Mouse (Mus musculus): ENCODE results near the gene Def6. TPM values are rescaled to one million over a fixed set of nuclear protein-coding genes. Genes with fewer than 3 reads are reported as not detected.
"Not testable (repeated sequence)": the region's sequence is repeated elsewhere in the genome, so short reads cannot be mapped to it uniquely, and the experiment has no call there.

Gene Def6
- polyA plus RNA-seq, 1 experiment from 2014 or later: 2.4 TPM

DNA sequence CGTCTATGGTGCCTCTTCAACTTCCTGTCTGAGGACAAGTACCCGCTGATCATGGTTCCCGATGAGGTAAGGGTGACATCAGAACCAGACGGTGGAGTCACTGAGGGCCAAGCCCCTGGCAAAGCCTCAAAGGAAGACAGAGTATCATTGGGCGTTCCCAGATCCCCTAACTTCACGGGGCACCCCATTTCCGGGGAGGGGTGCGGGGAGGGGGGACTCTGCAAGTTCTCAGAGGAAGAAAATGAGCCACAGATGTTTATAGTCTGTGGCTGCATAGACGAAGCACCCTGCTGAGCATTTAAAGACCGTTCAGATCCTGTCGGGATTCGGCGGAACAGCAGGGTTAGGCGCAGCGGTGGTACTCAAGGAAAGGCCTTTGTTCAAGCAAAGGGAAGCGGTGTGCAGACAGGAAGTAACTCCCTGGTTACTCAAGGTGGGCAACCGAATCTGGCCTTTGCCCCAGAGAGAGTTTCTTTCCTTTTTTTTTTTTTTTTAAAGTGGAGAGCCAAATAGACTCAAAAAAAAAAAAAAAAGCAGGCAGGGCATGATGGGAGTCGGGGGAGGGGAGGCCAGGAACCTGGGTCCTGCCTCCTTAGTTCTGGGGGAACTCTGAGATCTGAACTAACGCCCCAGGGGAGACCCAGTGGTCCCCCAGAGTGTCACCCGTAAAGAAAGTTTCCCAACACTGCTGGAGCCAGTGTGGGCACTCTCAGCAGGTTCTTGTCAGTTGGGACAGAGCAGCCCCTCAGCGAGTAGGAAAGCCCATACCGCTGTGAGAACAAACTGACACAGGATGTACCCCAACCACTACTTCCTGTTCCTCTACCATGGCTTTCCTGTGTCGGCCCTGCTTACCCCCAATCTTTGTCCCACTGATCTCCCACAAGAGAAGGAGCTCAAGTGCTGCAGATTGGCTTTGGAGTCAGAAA lies 10.4 kb downstream of the Def6 start:
- DNase-seq: peak; percentile 46
- Histone ChIP-seq H3K9me3 (ENCODE audit: low read depth, low read length) (no peaks in the 10 kb centered on the region), H3K4me2 (peak overlapping the region; percentile 43), H3K4me1 (ENCODE audit: insufficient read depth) (peaks cover 5% of the 10 kb centered on the region; the same call in 1 of the 2 replicates), H3K4me3 (ENCODE audit: low read depth, low read length) (no peak overlapping the region), H3K9ac (no peak overlapping the region), H3K27ac (ENCODE audit: low read depth) (peak overlapping the region; percentile 52; the same call in 1 of the 2 replicates), H3K27me3 (ENCODE audit: insufficient read depth, low read length) (no peaks in the 10 kb centered on the region), H3K36me3 (ENCODE audit: insufficient read depth) (no peaks in the 10 kb centered on the region)
- TF ChIP-seq CTCF (IDR thresholded peaks at IDR 0.05; ENCODE audit: low read depth): no peak
- 23% methylated on average over 23 of the region's 23 CpGs for WGBS
- no peak; the same call in 1 of the 2 replicates for ATAC-seq (ENCODE audit: insufficient read depth)

DNA sequence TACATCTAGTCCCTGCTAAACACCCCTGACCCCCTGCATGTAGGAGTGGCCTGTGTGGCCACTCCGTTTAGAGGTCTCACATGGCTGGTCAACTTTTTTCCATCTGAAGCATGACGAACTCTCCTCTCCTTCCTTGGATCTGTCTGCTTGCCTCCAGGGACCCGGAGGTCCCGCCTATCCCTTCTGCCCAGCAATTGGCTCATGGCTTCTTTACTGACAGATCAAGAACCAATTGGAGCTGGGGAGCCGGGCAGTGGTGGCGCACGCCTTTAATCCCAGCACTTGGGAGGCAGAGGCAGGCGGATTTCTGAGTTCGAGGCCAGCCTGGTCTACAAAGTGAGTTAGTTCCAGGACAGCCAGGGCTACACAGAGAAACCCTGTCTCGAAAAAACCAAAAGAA lies 14.9 kb downstream of the Def6 start:
- not testable (repeated sequence) for H3K9me3 ChIP-seq (ENCODE audit: low read depth, low read length); H3K27ac ChIP-seq (ENCODE audit: low read depth); DNase-seq; H3K27me3 ChIP-seq (ENCODE audit: insufficient read depth, low read length); H3K36me3 ChIP-seq (ENCODE audit: insufficient read depth); H3K4me1 ChIP-seq (ENCODE audit: insufficient read depth); H3K4me3 ChIP-seq (ENCODE audit: low read depth, low read length); ATAC-seq (ENCODE audit: insufficient read depth); H3K4me2 ChIP-seq; H3K9ac ChIP-seq
- 91% methylated on average over 10 of the region's 10 CpGs for WGBS

DNA sequence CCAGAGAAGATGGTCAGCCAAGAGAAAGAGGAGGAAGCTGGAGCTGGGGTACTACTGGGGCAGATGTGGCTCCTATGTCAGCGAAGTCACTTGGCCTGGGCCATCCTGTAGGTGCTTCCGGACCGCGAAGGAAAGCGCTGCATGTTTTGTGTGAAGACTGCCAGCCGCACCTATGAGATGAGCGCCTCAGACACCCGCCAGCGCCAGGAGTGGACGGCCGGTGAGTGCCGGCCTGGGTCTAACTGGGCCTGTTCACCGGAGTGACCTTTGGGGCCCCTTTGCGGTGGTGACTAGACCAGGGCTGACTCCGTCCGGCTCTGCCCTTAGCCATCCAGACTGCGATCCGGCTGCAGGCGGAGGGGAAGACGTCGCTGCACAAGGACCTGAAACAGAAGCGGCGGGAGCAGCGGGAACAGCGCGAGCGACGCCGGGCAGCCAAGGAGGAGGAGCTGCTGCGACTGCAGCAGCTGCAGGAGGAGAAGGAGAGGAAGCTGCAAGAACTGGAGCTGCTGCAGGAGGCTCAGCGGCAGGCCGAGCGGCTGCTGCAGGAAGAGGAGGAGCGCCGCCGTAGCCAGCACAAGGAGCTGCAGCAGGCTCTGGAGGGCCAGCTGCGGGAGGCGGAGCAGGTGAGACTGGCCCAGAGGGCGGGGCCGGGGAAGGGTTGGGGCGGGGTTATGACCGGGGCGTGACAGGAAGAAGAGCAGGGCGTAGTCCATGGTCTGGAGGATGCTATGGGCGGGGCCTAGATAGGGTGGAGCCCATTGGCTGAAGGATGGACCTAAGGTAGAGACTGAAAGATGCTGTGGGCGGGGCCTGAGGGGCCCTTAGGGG lies 16.2 kb downstream of the Def6 start:
- ATAC-seq (ENCODE audit: insufficient read depth): peak; percentile 88
- H3K27me3 ChIP-seq (ENCODE audit: insufficient read depth, low read length): no peaks in the 10 kb centered on the region
- under 1% methylated on average over 46 of the region's 46 CpGs for WGBS
- DNase-seq: peak; percentile 89
- H3K36me3 ChIP-seq (ENCODE audit: insufficient read depth): no peaks in the 10 kb centered on the region
- H3K9me3 ChIP-seq (ENCODE audit: low read depth, low read length): no peaks in the 10 kb centered on the region
- H3K9ac ChIP-seq: peak overlapping the region; percentile 67
- peak overlapping the region; percentile 76 for H3K27ac ChIP-seq (ENCODE audit: low read depth)
- H3K4me2 ChIP-seq: peak overlapping the region; percentile 99
- H3K4me1 ChIP-seq (ENCODE audit: insufficient read depth): 0 out of 2 replicates have a peak, but pooled peaks cover 5% of the 10 kb centered on the region
- H3K4me3 ChIP-seq (ENCODE audit: low read depth, low read length): peak overlapping the region; percentile 55
- peak; percentile 32; the same call in 1 of the 2 replicates for TF ChIP-seq CTCF (IDR thresholded peaks at IDR 0.05; ENCODE audit: low read depth)

DNA sequence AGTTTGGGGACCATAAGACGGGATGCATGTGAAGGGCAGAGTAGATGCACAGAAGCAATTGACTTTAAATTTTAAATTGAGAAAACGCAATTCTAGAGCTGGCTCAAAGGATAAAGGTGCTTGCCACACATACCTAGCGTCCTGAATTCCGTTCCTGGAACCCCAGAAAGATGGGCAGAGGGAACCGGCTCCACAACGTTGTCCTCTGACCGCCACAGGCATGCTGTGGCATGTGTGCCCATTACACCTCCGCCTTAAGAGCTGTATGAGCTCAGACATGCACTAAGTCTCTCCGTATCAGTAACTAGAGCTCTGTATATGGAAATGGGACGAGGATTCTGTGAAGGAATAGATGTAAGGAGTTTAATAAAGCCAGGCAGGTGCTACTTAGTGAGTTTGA lies 17.0 kb downstream of the Def6 start:
- Histone ChIP-seq H3K4me3 (ENCODE audit: low read depth, low read length) (no peak overlapping the region), H3K9ac (no peak overlapping the region), H3K4me1 (ENCODE audit: insufficient read depth) (0 out of 2 replicates have a peak, but pooled peaks cover 5% of the 10 kb centered on the region), H3K27me3 (ENCODE audit: insufficient read depth, low read length) (no peaks in the 10 kb centered on the region), H3K4me2 (no peak overlapping the region), H3K36me3 (ENCODE audit: insufficient read depth) (no peaks in the 10 kb centered on the region), H3K9me3 (ENCODE audit: low read depth, low read length) (no peaks in the 10 kb centered on the region), H3K27ac (ENCODE audit: low read depth) (no peak overlapping the region)
- ATAC-seq (ENCODE audit: insufficient read depth) (no peak), DNase-seq (no peak)
- no peak for TF ChIP-seq CTCF (IDR thresholded peaks at IDR 0.05; ENCODE audit: low read depth)
- 85% methylated on average over 10 of the region's 10 CpGs for WGBS

DNA sequence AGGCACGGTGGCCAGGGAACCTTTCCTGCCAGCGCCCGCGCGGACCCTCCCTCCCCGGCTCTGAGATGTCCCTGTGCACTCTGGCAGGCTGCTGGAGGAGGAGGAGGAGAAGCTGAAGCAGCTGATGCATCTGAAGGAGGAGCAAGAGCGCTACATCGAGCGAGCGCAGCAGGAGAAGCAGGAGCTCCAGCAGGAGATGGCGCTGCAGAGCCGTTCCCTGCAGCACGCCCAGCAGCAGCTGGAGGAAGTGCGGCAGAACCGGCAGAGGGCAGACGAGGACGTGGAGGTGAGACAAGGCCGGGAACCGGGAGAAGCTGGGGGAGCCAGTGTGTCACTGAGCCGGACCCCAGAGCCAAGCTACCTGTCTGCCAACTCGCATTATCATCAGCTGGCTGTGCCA lies 18.4 kb downstream of the Def6 start:
- ATAC-seq (ENCODE audit: insufficient read depth): peak; percentile 45

DNA sequence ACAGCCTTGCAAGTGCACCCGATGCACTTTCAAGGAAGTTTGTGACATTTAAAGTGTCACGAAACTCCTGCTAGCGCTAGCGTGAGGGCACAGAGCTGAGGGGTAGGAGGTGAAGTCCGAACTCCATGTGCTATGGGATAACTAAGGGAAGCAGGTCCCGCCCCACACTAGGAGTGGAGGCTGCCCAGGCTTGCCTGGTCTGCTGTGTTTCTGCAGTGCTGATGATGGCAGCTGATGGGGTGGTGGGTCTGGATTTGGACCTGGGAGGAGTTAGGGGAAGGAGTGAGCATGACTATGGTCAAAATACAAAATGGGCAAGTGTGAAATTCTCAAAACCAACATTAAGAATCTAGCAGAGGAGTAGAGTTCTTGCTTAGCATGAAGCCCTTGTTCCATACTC lies 22.9 kb downstream of the Def6 start:
- H3K4me2 ChIP-seq: no peak overlapping the region
- no peak overlapping the region for H3K27ac ChIP-seq (ENCODE audit: low read depth)
- no peaks in the 10 kb centered on the region for H3K27me3 ChIP-seq (ENCODE audit: insufficient read depth, low read length)
- ATAC-seq (ENCODE audit: insufficient read depth) (no peak), DNase-seq (no peak)
- no peaks in the 10 kb centered on the region for H3K9me3 ChIP-seq (ENCODE audit: low read depth, low read length)
- WGBS: 69% methylated on average over 6 of the region's 6 CpGs
- no peak for TF ChIP-seq CTCF (IDR thresholded peaks at IDR 0.05; ENCODE audit: low read depth)
- H3K36me3 ChIP-seq (ENCODE audit: insufficient read depth): no peaks in the 10 kb centered on the region
- H3K9ac ChIP-seq: no peak overlapping the region
- no peak overlapping the region for H3K4me3 ChIP-seq (ENCODE audit: low read depth, low read length)
- H3K4me1 ChIP-seq (ENCODE audit: insufficient read depth): 0 out of 2 replicates have a peak, but pooled peaks cover 3% of the 10 kb centered on the region

More for the DNA sequence above, 18.4 kb downstream of the Def6 start:
- Histone ChIP-seq H3K4me2 (peak overlapping the region; percentile 59), H3K4me3 (ENCODE audit: low read depth, low read length) (peak overlapping the region; percentile 24), H3K27ac (ENCODE audit: low read depth) (no peak overlapping the region), H3K27me3 (ENCODE audit: insufficient read depth, low read length) (no peaks in the 10 kb centered on the region), H3K9me3 (ENCODE audit: low read depth, low read length) (no peaks in the 10 kb centered on the region), H3K4me1 (ENCODE audit: insufficient read depth) (0 out of 2 replicates have a peak, but pooled peaks cover 5% of the 10 kb centered on the region), H3K9ac (peak overlapping the region; percentile 24; the same call in 1 of the 2 replicates), H3K36me3 (ENCODE audit: insufficient read depth) (no peaks in the 10 kb centered on the region)
- 2% methylated on average over 21 of the region's 21 CpGs for WGBS
- TF ChIP-seq CTCF (IDR thresholded peaks at IDR 0.05; ENCODE audit: low read depth): peak; percentile 100
- DNase-seq: peak; percentile 95

Measured in lung, embryonic 14.5 days (tissue).